ENCODE assay signal across 10 mouse cellular contexts in the genomic region with DNA sequence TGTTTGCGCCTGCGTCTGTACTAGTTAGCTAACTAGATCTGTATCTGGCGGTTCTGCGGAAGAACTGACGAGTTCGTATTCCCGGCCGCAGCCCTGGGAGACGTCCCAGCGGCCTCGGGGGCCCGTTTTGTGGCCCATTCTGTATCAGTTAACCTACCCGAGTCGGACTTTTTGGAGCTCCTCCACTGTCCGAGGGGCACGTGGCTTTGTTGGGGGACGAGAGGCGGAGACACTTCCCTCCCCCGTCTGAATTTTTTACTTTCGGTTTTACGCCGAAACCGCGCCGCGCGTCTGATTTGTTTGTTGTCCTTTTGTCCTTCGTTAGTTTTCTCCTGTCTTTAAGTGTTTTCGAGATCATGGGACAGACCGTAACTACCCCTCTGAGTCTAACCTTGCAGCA. TPM values are rescaled to one million over a fixed set of nuclear protein-coding genes. Genes with fewer than 3 reads are reported as not detected.
DNase-seq lines count a peak whose midpoint lies in the region; ATAC-seq and TF ChIP-seq lines count a peak whose summit lies in the region.
"Not testable (repeated sequence)": the region's sequence is repeated elsewhere in the genome, so short reads cannot be mapped to it uniquely, and the experiment has no call there.
"Had no signal": no experiment of that assay in that cellular context is flagged by ENCODE, and none has a peak within 500 bp of the region (broad histone marks: within the 10 kb centered on the region; RNA-seq: fewer than 3 reads in every experiment).

No protein-coding gene starts in this region.

- not testable (repeated sequence) for H3K27me3 ChIP-seq in hindbrain, embryonic 11.5 days (ENCODE audit: control insufficient read depth, insufficient read depth, low read length); neural tube, embryonic 12.5 days (replicated peaks); testis, adult 2 months (ENCODE audit: control insufficient read depth, insufficient read depth, low read length)

- DNase-seq in CD8-positive naive resting alpha-beta T cell, adult 2 months (ENCODE audit: low read depth in 2 of 2, low spot score in 2 of 2) = peak; percentile 8 to 48
- DNase-seq in cerebellum, postnatal 25 days = peak; percentile 43 to 48
- DNase-seq in gastrocnemius, adult 18-20 months (ENCODE audit: low spot score) = peak; percentile 49
- DNase-seq in hindbrain, embryonic 11.5 days (ENCODE audit: low spot score) = peak; percentile 58
- peak; percentile 40 to 62 for DNase-seq in kidney, postnatal 4 days
- peak; percentile 64 to 66 for DNase-seq in lung, adult 18-20 months

- peak overlapping the region; percentile 41 for H3K4me3 ChIP-seq in hindbrain, embryonic 11.5 days (ENCODE audit: low read depth, low read length)
- H3K4me3 ChIP-seq in neural tube, embryonic 12.5 days = peak overlapping the region; percentile 46
- H3K4me3 ChIP-seq in testis, adult 2 months (ENCODE audit: control insufficient read depth, low read depth, low read length) = peak overlapping the region; percentile 50

- not testable (repeated sequence) for H3K36me3 ChIP-seq in hindbrain, embryonic 11.5 days (ENCODE audit: control insufficient read depth, insufficient read depth, low read length); testis, adult 2 months (ENCODE audit: control insufficient read depth, insufficient read depth, low read length)
- peaks cover 12% of the 10 kb centered on the region for H3K36me3 ChIP-seq in neural tube, embryonic 12.5 days

- not testable (repeated sequence) for H3K9me3 ChIP-seq in hindbrain, embryonic 11.5 days (ENCODE audit: control insufficient read depth, low read length); neural tube, embryonic 12.5 days

- not testable (repeated sequence) for H3K9ac ChIP-seq in hindbrain, embryonic 11.5 days (ENCODE audit: low read depth, low read length); neural tube, embryonic 12.5 days

- not testable (repeated sequence) for TF ChIP-seq CTCF in testis, adult 2 months (IDR thresholded peaks at IDR 0.05; ENCODE audit: control insufficient read depth, insufficient read depth, insufficient replicate concordance, low read depth, low read length)

- ATAC-seq in hindbrain, embryonic 11.5 days (ENCODE audit: low FRiP score); neural tube, embryonic 12.5 days (ENCODE audit: low FRiP score, low read depth): not testable (repeated sequence)

- H3K4me2 ChIP-seq in hindbrain, embryonic 11.5 days (replicated peaks; ENCODE audit: low read depth, low read length) = peak overlapping the region; percentile 60
- peak overlapping the region; percentile 64 for H3K4me2 ChIP-seq in neural tube, embryonic 12.5 days (replicated peaks)

- 11% methylated on average over 28 of the region's 30 CpGs for WGBS in hindbrain, embryonic 11.5 days
- 6% methylated on average over 30 of the region's 30 CpGs for WGBS in neural tube, embryonic 12.5 days

- not testable (repeated sequence) for H3K27ac ChIP-seq in hindbrain, embryonic 11.5 days (ENCODE audit: low read depth, low read length); neural tube, embryonic 12.5 days
- peak overlapping the region; percentile 49; the same call in 1 of the 2 replicates for H3K27ac ChIP-seq in testis, adult 2 months (ENCODE audit: control insufficient read depth, insufficient read depth, low read depth, low read length)

- not testable (repeated sequence) for TF ChIP-seq POLR2A in testis, adult 2 months (IDR thresholded peaks at IDR 0.05; ENCODE audit: control insufficient read depth, low read depth, low read length)

- not testable (repeated sequence) for H3K4me1 ChIP-seq in hindbrain, embryonic 11.5 days (replicated peaks; ENCODE audit: control insufficient read depth, insufficient read depth, low read length); neural tube, embryonic 12.5 days; testis, adult 2 months (ENCODE audit: control insufficient read depth, insufficient read depth, low read length)

RNA-seq across cellular contexts. Expression of gene Cep85, which starts 26.8 kb away (rescaled TPM):
- 10 to 100 TPM; 58.4 to 80.2 TPM for total RNA-seq in gastrocnemius, adult 18-20 months (2021)
- 27.8 and 27.9 TPM in 2 replicates for polyA plus RNA-seq in hindbrain, embryonic 11.5 days (2014; fragmentation: Nextera tagmentation; extraction: Ambion mirVana)
- polyA plus RNA-seq in neural tube, embryonic 12.5 days (2016; fragmentation: Nextera tagmentation; extraction: Ambion mirVana) = 26.3 and 30.3 TPM in 2 replicates
- polyA plus RNA-seq in testis, adult 2 months (2012; rRNA removed) = 110 and 114 TPM in 2 replicates

RNA-seq across cellular contexts. Expression of gene Sh3bgrl3, which starts 31.5 kb away (rescaled TPM):
- 10 to 100 TPM; 14.1 to 19.8 TPM for total RNA-seq in gastrocnemius, adult 18-20 months (2021)
- polyA plus RNA-seq in hindbrain, embryonic 11.5 days (2014; fragmentation: Nextera tagmentation; extraction: Ambion mirVana) = 337 and 396 TPM in 2 replicates
- 312 and 336 TPM in 2 replicates for polyA plus RNA-seq in neural tube, embryonic 12.5 days (2016; fragmentation: Nextera tagmentation; extraction: Ambion mirVana)
- polyA plus RNA-seq in testis, adult 2 months (2012; rRNA removed) = 85.6 and 157 TPM in 2 replicates

RNA-seq across cellular contexts. Expression of gene Gm7534, which starts 42.7 kb away (rescaled TPM):
- not detected for total RNA-seq in gastrocnemius, adult 18-20 months (2021)
- 0.06 TPM in 1 of 2 replicates, not detected in the other for polyA plus RNA-seq in hindbrain, embryonic 11.5 days (2014; fragmentation: Nextera tagmentation; extraction: Ambion mirVana)
- polyA plus RNA-seq in neural tube, embryonic 12.5 days (2016; fragmentation: Nextera tagmentation; extraction: Ambion mirVana) = not detected in 2 replicates
- polyA plus RNA-seq in testis, adult 2 months (2012; rRNA removed) = not detected in 2 replicates
- total RNA-seq: layer of hippocampus, adult 8-10 months had no signal
- polyA plus RNA-seq: CD4-positive, CD25-positive, alpha-beta regulatory T cell, adult 4 months had no signal

RNA-seq across cellular contexts. Expression of gene Ubxn11, which starts 57.7 kb away (rescaled TPM):
- total RNA-seq in gastrocnemius, adult 18-20 months (2021) = 1 to 10 TPM; 1.3 to 1.6 TPM
- polyA plus RNA-seq in hindbrain, embryonic 11.5 days (2014; fragmentation: Nextera tagmentation; extraction: Ambion mirVana) = 5.7 and 5.8 TPM in 2 replicates
- 7.3 and 8.0 TPM in 2 replicates for polyA plus RNA-seq in neural tube, embryonic 12.5 days (2016; fragmentation: Nextera tagmentation; extraction: Ambion mirVana)
- 457 and 483 TPM in 2 replicates for polyA plus RNA-seq in testis, adult 2 months (2012; rRNA removed)
